Mouse (Mus musculus): ENCODE measurements around the gene Efemp2.

The Efemp2 gene

GRCm38 (mm10) chr19:5473720-5474119 lies at the start of gene Efemp2:
Gene Efemp2, plus strand, starts transcription at chr19:5473954.
- peak; percentile 95 for DNase-seq (ENCODE audit: low read depth, low spot score)

- peak; percentile 72 for DNase-seq (ENCODE audit: low read depth, low spot score)
Measured at GRCm38 (mm10) chr19:5424092-5424781, 49.5 kb upstream of the Efemp2 start.

- DNase-seq (ENCODE audit: low read depth, low spot score) = peak; percentile 98
Measured at GRCm38 (mm10) chr19:5424782-5425741, 48.7 kb upstream of the Efemp2 start, which contains the start of the genes Drap1 and AI837181. Gene Drap1, minus strand, starts transcription at chr19:5424979. Gene AI837181, plus strand, starts transcription at chr19:5425144.

- no peak for DNase-seq (ENCODE audit: low read depth, low spot score)
Measured at GRCm38 (mm10) chr19:5425906-5426565, 47.7 kb upstream of the Efemp2 start.

GRCm38 (mm10) chr19:5426640-5427290 lies 47.0 kb upstream of the Efemp2 start:
- no peak for DNase-seq (ENCODE audit: low read depth, low spot score)

- peak; percentile 87 for DNase-seq (ENCODE audit: low read depth, low spot score)
Measured at GRCm38 (mm10) chr19:5428083-5428482, 45.7 kb upstream of the Efemp2 start.

- DNase-seq (ENCODE audit: low read depth, low spot score) = peak; percentile 83
Measured at GRCm38 (mm10) chr19:5429219-5429618, 44.5 kb upstream of the Efemp2 start.

- peak; percentile 98 for DNase-seq (ENCODE audit: low read depth, low spot score)
Measured at GRCm38 (mm10) chr19:5429806-5430205, 43.9 kb upstream of the Efemp2 start.

GRCm38 (mm10) chr19:5430408-5430807 lies 43.3 kb upstream of the Efemp2 start:
- DNase-seq (ENCODE audit: low read depth, low spot score) = peak; percentile 49

- DNase-seq (ENCODE audit: low read depth, low spot score) = peak; percentile 94
Measured at GRCm38 (mm10) chr19:5431911-5432464, 41.8 kb upstream of the Efemp2 start.

- peak; percentile 97 for DNase-seq (ENCODE audit: low read depth, low spot score)
Measured at GRCm38 (mm10) chr19:5432992-5433852, 40.5 kb upstream of the Efemp2 start.

GRCm38 (mm10) chr19:5433951-5434350 lies 39.8 kb upstream of the Efemp2 start:
- DNase-seq (ENCODE audit: low read depth, low spot score) = peak; percentile 68

GRCm38 (mm10) chr19:5444371-5444908 lies 29.3 kb upstream of the Efemp2 start:
- DNase-seq (ENCODE audit: low read depth, low spot score) = peak; percentile 84

- DNase-seq (ENCODE audit: low read depth, low spot score) = peak; percentile 98
Measured at GRCm38 (mm10) chr19:5444954-5445353, 28.8 kb upstream of the Efemp2 start.

- no peak for DNase-seq (ENCODE audit: low read depth, low spot score)
Measured at GRCm38 (mm10) chr19:5445747-5446146, 28.0 kb upstream of the Efemp2 start.

GRCm38 (mm10) chr19:5447515-5448353 lies 26.0 kb upstream of the Efemp2 start, which contains the start of gene Fosl1:
Gene Fosl1, plus strand, starts transcription at chr19:5447547.
- DNase-seq (ENCODE audit: low read depth, low spot score) = peak; percentile 85

- DNase-seq (ENCODE audit: low read depth, low spot score) = peak; percentile 80
Measured at GRCm38 (mm10) chr19:5448354-5449150, 25.2 kb upstream of the Efemp2 start.

- DNase-seq (ENCODE audit: low read depth, low spot score) = peak; percentile 65
Measured at GRCm38 (mm10) chr19:5449673-5450072, 24.1 kb upstream of the Efemp2 start.

Data from 3T3-L1 (cell line).